Mouse (Mus musculus) testis, adult 2 months (tissue): ENCODE measurements around the gene Gm28051. TPM values are rescaled to one million over a fixed set of nuclear protein-coding genes. Genes with fewer than 3 reads are reported as not detected.

Experiments
- H3K27ac ChIP-seq: fragments of 200-500 bp; 2 replicates; pipeline ENCODE4 v1.5.1; 2012; ENCODE audit warnings: low read depth, low read length; ENCODE audit not compliant: control insufficient read depth, insufficient read depth
- H3K27me3 ChIP-seq: fragments of 200-500 bp; 2 replicates; pipeline ENCODE4 v1.6.1; 2012; ENCODE audit warnings: mild to moderate bottlenecking, low read length, moderate library complexity; ENCODE audit not compliant: control insufficient read depth, insufficient read depth
- H3K36me3 ChIP-seq: fragments of 200-500 bp; 2 replicates; pipeline ENCODE4 v1.6.1; 2012; ENCODE audit warnings: mild to moderate bottlenecking, low read length; ENCODE audit not compliant: control insufficient read depth, insufficient read depth
- H3K4me1 ChIP-seq: fragments of 200-500 bp; 2 replicates; pipeline ENCODE4 v1.6.1; 2012; ENCODE audit warnings: low read length; ENCODE audit not compliant: control insufficient read depth, insufficient read depth
- H3K4me3 ChIP-seq: fragments of 200-500 bp; 2 replicates; pipeline ENCODE4 v1.5.1; 2012; ENCODE audit warnings: low read depth, mild to moderate bottlenecking, low read length, moderate library complexity, mixed read lengths; ENCODE audit not compliant: control insufficient read depth
- CTCF ChIP-seq: fragments of 200-500 bp; IDR thresholded peaks from 2 replicates; pipeline ENCODE4 v1.5.1; 2012; ENCODE audit warnings: low read depth, mild to moderate bottlenecking, inconsistent platforms, low read length, moderate library complexity; ENCODE audit not compliant: control insufficient read depth, insufficient read depth, insufficient replicate concordance
- POLR2A ChIP-seq: fragments of 200-500 bp; IDR thresholded peaks from 2 replicates; pipeline ENCODE4 v1.6.1; 2012; ENCODE audit warnings: low read depth, mild to moderate bottlenecking, inconsistent platforms, low read length, moderate library complexity; ENCODE audit not compliant: control insufficient read depth
- polyA plus RNA-seq: library from polyadenylated mRNA; depleted of rRNA; stranded (reverse); fragments of >200 nt; gene quantifications from 2 replicates; pipeline ENCODE4 v1.2.3, GENCODE M21; 2012

The Gm28051 gene
- polyA plus RNA-seq, 1 experiment: 3.6 TPM

- Histone ChIP-seq H3K27ac (no peak overlapping the region), H3K36me3 (no peaks in the 10 kb centered on the region), H3K4me1 (peaks cover 12% of the 10 kb centered on the region), H3K27me3 (no peaks in the 10 kb centered on the region), H3K4me3 (no peak overlapping the region)
- no peak for TF ChIP-seq CTCF
- no peak for TF ChIP-seq POLR2A
Observed at GRCm38 (mm10) chr12:102682722-102683299, 74.8 kb downstream of the Gm28051 start.

- no peak overlapping the region for H3K27ac ChIP-seq
- no peak overlapping the region for H3K4me3 ChIP-seq
- no peaks in the 10 kb centered on the region for H3K27me3 ChIP-seq
- H3K4me1 ChIP-seq: peaks cover 12% of the 10 kb centered on the region
- H3K36me3 ChIP-seq: no peaks in the 10 kb centered on the region
- TF ChIP-seq CTCF (no peak), POLR2A (no peak)
Observed at GRCm38 (mm10) chr12:102682085-102682484, 75.5 kb downstream of the Gm28051 start.

- Histone ChIP-seq H3K4me1 (peaks cover 12% of the 10 kb centered on the region), H3K4me3 (no peak overlapping the region), H3K27ac (no peak overlapping the region), H3K27me3 (no peaks in the 10 kb centered on the region), H3K36me3 (no peaks in the 10 kb centered on the region)
- TF ChIP-seq POLR2A: no peak
- TF ChIP-seq CTCF: no peak
Observed at GRCm38 (mm10) chr12:102681590-102681989, 76.0 kb downstream of the Gm28051 start.

- H3K4me1 ChIP-seq: peaks cover 12% of the 10 kb centered on the region
- no peak for TF ChIP-seq CTCF
- TF ChIP-seq POLR2A: no peak
- no peaks in the 10 kb centered on the region for H3K27me3 ChIP-seq
- no peak overlapping the region for H3K4me3 ChIP-seq
- no peak overlapping the region; the same call in 1 of the 2 replicates for H3K27ac ChIP-seq
- no peaks in the 10 kb centered on the region for H3K36me3 ChIP-seq
Observed at GRCm38 (mm10) chr12:102678820-102679219, 78.7 kb downstream of the Gm28051 start.

GRCm38 (mm10) chr12:102677089-102677488 is 80.5 kb downstream of the Gm28051 start:
- H3K27ac ChIP-seq: no peak overlapping the region

GRCm38 (mm10) chr12:102674556-102674955 is 83.0 kb downstream of the Gm28051 start:
- TF ChIP-seq CTCF (no peak), POLR2A (no peak)
- H3K4me1 ChIP-seq: peaks cover 2% of the 10 kb centered on the region
- H3K4me3 ChIP-seq: no peak overlapping the region
- no peaks in the 10 kb centered on the region for H3K27me3 ChIP-seq
- no peaks in the 10 kb centered on the region for H3K36me3 ChIP-seq
- H3K27ac ChIP-seq: no peak overlapping the region

More at GRCm38 (mm10) chr12:102677089-102677488, 80.5 kb downstream of the Gm28051 start:
- Histone ChIP-seq H3K4me3 (no peak overlapping the region), H3K36me3 (no peaks in the 10 kb centered on the region), H3K4me1 (peaks cover 12% of the 10 kb centered on the region), H3K27me3 (no peaks in the 10 kb centered on the region)
- TF ChIP-seq POLR2A (no peak), CTCF (no peak)

- no peak overlapping the region for H3K27ac ChIP-seq
- no peak overlapping the region for H3K4me3 ChIP-seq
- no peaks in the 10 kb centered on the region for H3K27me3 ChIP-seq
- TF ChIP-seq POLR2A: no peak
- no peak for TF ChIP-seq CTCF
- H3K36me3 ChIP-seq: no peaks in the 10 kb centered on the region
- no peaks in the 10 kb centered on the region for H3K4me1 ChIP-seq
Observed at GRCm38 (mm10) chr12:102674123-102674522, 83.4 kb downstream of the Gm28051 start.
